Mouse (Mus musculus): ENCODE results near the gene Trhr2.

- no peak for TF ChIP-seq CTCF (IDR thresholded peaks at IDR 0.05; ENCODE audit: low read depth)
- no peak for TF ChIP-seq EP300 (IDR thresholded peaks at IDR 0.05; ENCODE audit: low read depth)
These were observed 19.8 kb downstream of the Trhr2 start for GRCm38 (mm10) chr8:122340761-122341160.
